Mouse (Mus musculus): ENCODE measurements around the gene Asic2. TPM values are rescaled to one million over a fixed set of nuclear protein-coding genes. Genes with fewer than 3 reads are reported as not detected.
A peak's percentile ranks its signal among the peaks of the same experiment; 100 is the strongest.

The Asic2 gene
- polyA plus RNA-seq, 1 experiment from 2014 or later: 8.7 TPM

DNA sequence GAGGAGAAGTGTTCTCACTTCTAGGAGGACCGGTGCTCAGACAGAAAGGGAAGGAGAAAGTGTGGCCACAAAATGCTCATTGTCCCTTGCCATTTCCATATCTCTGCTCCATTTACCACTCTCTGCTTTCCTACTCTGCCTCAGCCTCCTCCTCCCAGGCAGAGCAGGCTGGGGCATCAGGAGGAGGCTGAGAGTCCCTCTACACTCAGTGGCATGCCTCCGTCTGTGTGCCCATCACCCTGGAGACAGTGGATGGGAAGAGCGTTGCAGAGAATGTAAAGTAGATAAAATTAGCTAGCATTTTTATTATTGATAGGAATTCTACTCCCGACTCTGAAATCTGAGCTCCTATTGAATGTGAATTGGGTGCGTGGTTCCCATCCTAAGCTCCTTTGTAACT lies 984.7 kb downstream of the Asic2 start:
- ATAC-seq (ENCODE audit: low FRiP score, low TSS enrichment) (no peak), DNase-seq (peak; percentile 44)
- H3K9me3 ChIP-seq (ENCODE audit: control insufficient read depth, low read length): no peaks in the 10 kb centered on the region
- no peaks in the 10 kb centered on the region for H3K36me3 ChIP-seq (ENCODE audit: control insufficient read depth, insufficient read depth, low read length)
- 39% methylated on average over 5 of the region's 5 CpGs for WGBS
- H3K4me3 ChIP-seq (replicated peaks; ENCODE audit: low read depth, low read length): no peak overlapping the region
- no peaks in the 10 kb centered on the region for H3K27me3 ChIP-seq (ENCODE audit: control insufficient read depth, insufficient read depth, low read length)
- no peak overlapping the region for H3K4me2 ChIP-seq (ENCODE audit: low read length)
- H3K27ac ChIP-seq (replicated peaks; ENCODE audit: low read depth, low read length): no peak overlapping the region
- peaks cover 5% of the 10 kb centered on the region; the same call in 1 of the 2 replicates for H3K4me1 ChIP-seq (ENCODE audit: control insufficient read depth, insufficient read depth, low read length)
- H3K9ac ChIP-seq (replicated peaks; ENCODE audit: low read length): no peak overlapping the region

GRCm38 (mm10) chr11:80976239-80976855 lies 991.9 kb downstream of the Asic2 start:
- WGBS: 75% methylated on average over 9 of the region's 9 CpGs
- DNase-seq: no peak
- ATAC-seq (ENCODE audit: low FRiP score, low TSS enrichment): no peak

GRCm38 (mm10) chr11:80974616-80975015 lies 993.6 kb downstream of the Asic2 start:
- Histone ChIP-seq H3K4me1 (ENCODE audit: control insufficient read depth, insufficient read depth, low read length) (no peaks in the 10 kb centered on the region), H3K9ac (replicated peaks; ENCODE audit: low read length) (no peak overlapping the region), H3K27me3 (ENCODE audit: control insufficient read depth, insufficient read depth, low read length) (no peaks in the 10 kb centered on the region), H3K4me2 (ENCODE audit: low read length) (no peak overlapping the region), H3K36me3 (ENCODE audit: control insufficient read depth, insufficient read depth, low read length) (no peaks in the 10 kb centered on the region), H3K4me3 (replicated peaks; ENCODE audit: low read depth, low read length) (no peak overlapping the region), H3K9me3 (ENCODE audit: control insufficient read depth, low read length) (no peaks in the 10 kb centered on the region), H3K27ac (replicated peaks; ENCODE audit: low read depth, low read length) (no peak overlapping the region)
- 88% methylated on average over 5 of the region's 5 CpGs for WGBS
- no peak for DNase-seq
- no peak for ATAC-seq (ENCODE audit: low FRiP score, low TSS enrichment)

More at GRCm38 (mm10) chr11:80976239-80976855, 991.9 kb downstream of the Asic2 start:
- H3K4me2 ChIP-seq (ENCODE audit: low read length): no peak overlapping the region
- H3K4me1 ChIP-seq (ENCODE audit: control insufficient read depth, insufficient read depth, low read length): no peaks in the 10 kb centered on the region
- no peaks in the 10 kb centered on the region for H3K9me3 ChIP-seq (ENCODE audit: control insufficient read depth, low read length)
- H3K9ac ChIP-seq (replicated peaks; ENCODE audit: low read length): no peak overlapping the region
- no peaks in the 10 kb centered on the region for H3K36me3 ChIP-seq (ENCODE audit: control insufficient read depth, insufficient read depth, low read length)
- no peak overlapping the region for H3K27ac ChIP-seq (replicated peaks; ENCODE audit: low read depth, low read length)
- H3K27me3 ChIP-seq (ENCODE audit: control insufficient read depth, insufficient read depth, low read length): no peaks in the 10 kb centered on the region
- H3K4me3 ChIP-seq (replicated peaks; ENCODE audit: low read depth, low read length): no peak overlapping the region

DNA sequence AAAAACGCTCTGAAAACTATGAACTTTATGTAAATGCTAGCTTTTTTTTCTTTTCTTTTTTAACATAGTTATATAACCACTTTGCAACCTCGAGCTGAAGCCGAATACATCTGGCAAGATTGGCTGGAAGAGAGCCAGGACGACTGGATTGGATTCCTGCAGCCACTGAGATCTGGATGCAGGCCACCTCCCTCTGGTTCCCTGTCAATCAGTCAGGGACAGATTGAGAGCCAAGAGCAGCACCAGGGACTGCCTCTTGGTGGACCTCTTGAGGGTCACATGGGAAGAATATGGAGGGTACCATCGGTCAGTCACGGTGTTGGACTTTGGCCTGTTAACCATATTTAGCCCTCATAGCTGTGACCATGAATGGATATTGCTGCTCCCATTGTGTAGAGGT lies 994.3 kb downstream of the Asic2 start:
- DNase-seq: peak; percentile 33
- 79% methylated on average over 6 of the region's 6 CpGs for WGBS
- no peak for ATAC-seq (ENCODE audit: low FRiP score, low TSS enrichment)
- H3K4me1 ChIP-seq (ENCODE audit: control insufficient read depth, insufficient read depth, low read length): no peaks in the 10 kb centered on the region
- H3K27ac ChIP-seq (replicated peaks; ENCODE audit: low read depth, low read length): no peak overlapping the region
- no peak overlapping the region for H3K4me2 ChIP-seq (ENCODE audit: low read length)
- H3K9me3 ChIP-seq (ENCODE audit: control insufficient read depth, low read length): no peaks in the 10 kb centered on the region
- no peak overlapping the region for H3K9ac ChIP-seq (replicated peaks; ENCODE audit: low read length)
- no peaks in the 10 kb centered on the region for H3K27me3 ChIP-seq (ENCODE audit: control insufficient read depth, insufficient read depth, low read length)
- no peaks in the 10 kb centered on the region for H3K36me3 ChIP-seq (ENCODE audit: control insufficient read depth, insufficient read depth, low read length)
- H3K4me3 ChIP-seq (replicated peaks; ENCODE audit: low read depth, low read length): no peak overlapping the region

DNA sequence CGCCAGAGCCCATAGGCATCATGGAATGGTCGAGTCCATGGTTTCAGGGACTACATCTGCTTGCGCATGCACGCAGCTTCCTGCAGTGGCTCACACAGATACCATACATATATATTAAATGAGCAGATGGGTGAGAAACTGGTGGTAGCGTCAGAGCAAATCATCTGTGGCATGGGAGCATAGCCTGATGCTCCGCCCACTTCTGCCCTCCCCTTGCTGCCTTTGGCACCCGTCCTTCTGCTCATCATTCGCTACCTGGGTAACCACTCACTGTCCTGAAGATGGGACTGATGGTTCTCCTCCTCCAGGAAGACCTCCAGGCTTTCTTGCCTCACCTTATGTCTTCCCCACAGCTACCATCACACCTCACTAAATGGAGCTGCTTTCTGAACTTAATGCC lies 995.0 kb downstream of the Asic2 start:
- DNase-seq: no peak
- H3K4me3 ChIP-seq (replicated peaks; ENCODE audit: low read depth, low read length): no peak overlapping the region
- no peak for ATAC-seq (ENCODE audit: low FRiP score, low TSS enrichment)
- H3K27ac ChIP-seq (replicated peaks; ENCODE audit: low read depth, low read length): no peak overlapping the region
- H3K9me3 ChIP-seq (ENCODE audit: control insufficient read depth, low read length): no peaks in the 10 kb centered on the region
- H3K27me3 ChIP-seq (ENCODE audit: control insufficient read depth, insufficient read depth, low read length): no peaks in the 10 kb centered on the region
- no peaks in the 10 kb centered on the region for H3K36me3 ChIP-seq (ENCODE audit: control insufficient read depth, insufficient read depth, low read length)
- no peak overlapping the region for H3K4me2 ChIP-seq (ENCODE audit: low read length)
- no peaks in the 10 kb centered on the region for H3K4me1 ChIP-seq (ENCODE audit: control insufficient read depth, insufficient read depth, low read length)
- 95% methylated on average over 8 of the region's 8 CpGs for WGBS
- no peak overlapping the region for H3K9ac ChIP-seq (replicated peaks; ENCODE audit: low read length)

DNA sequence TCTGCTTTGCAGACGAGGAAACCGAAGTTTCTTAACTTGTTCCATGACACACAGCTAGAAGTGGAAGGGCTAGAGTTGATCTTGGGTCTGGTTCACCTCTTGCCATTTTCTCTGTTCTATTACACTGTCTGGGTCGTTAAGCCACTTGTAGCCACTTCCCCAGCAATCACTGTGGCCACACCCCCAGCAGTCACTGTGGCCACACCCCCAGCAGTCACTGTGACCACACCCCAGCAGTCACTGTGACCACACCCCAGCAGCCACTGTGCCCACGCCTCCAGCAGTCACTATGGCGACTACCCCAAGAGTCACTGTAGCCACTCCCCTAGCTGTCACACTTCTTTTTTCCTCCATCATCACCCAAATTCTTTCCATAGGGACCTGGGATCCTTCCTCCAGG lies 1000.7 kb downstream of the Asic2 start:
- Histone ChIP-seq H3K4me1 (ENCODE audit: control insufficient read depth, insufficient read depth, low read length) (no peaks in the 10 kb centered on the region), H3K4me3 (replicated peaks; ENCODE audit: low read depth, low read length) (no peak overlapping the region), H3K9me3 (ENCODE audit: control insufficient read depth, low read length) (no peaks in the 10 kb centered on the region), H3K27me3 (ENCODE audit: control insufficient read depth, insufficient read depth, low read length) (no peaks in the 10 kb centered on the region), H3K9ac (replicated peaks; ENCODE audit: low read length) (no peak overlapping the region), H3K36me3 (ENCODE audit: control insufficient read depth, insufficient read depth, low read length) (no peaks in the 10 kb centered on the region), H3K27ac (replicated peaks; ENCODE audit: low read depth, low read length) (no peak overlapping the region), H3K4me2 (ENCODE audit: low read length) (no peak overlapping the region)
- ATAC-seq (ENCODE audit: low FRiP score, low TSS enrichment): no peak
- no peak for DNase-seq
- 66% methylated on average over 5 of the region's 5 CpGs for WGBS

DNA sequence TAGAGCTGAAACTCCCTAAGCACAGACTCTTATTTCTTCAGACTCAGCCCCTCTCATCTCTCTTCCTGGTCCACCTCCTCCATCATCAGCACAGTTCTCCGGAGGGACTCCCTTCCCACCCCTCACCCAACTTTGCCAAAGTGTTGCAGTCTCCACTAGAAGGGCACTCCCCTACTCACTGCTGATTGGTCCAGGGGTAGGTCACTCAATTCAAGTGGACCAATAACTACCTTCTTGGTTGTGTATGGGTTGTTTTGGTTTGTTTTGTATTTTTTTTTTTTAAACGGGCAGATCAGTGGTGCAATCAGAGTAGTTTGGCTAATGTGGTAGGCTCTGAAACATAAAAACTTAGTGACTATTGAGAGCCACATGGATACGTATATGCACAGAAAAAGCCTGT lies 1002.2 kb downstream of the Asic2 start:
- Histone ChIP-seq H3K4me3 (replicated peaks; ENCODE audit: low read depth, low read length) (no peak overlapping the region), H3K36me3 (ENCODE audit: control insufficient read depth, insufficient read depth, low read length) (no peaks in the 10 kb centered on the region), H3K9me3 (ENCODE audit: control insufficient read depth, low read length) (no peaks in the 10 kb centered on the region), H3K27ac (replicated peaks; ENCODE audit: low read depth, low read length) (no peak overlapping the region), H3K4me2 (ENCODE audit: low read length) (no peak overlapping the region), H3K4me1 (ENCODE audit: control insufficient read depth, insufficient read depth, low read length) (peaks cover 8% of the 10 kb centered on the region; the same call in 1 of the 2 replicates), H3K9ac (replicated peaks; ENCODE audit: low read length) (no peak overlapping the region), H3K27me3 (ENCODE audit: control insufficient read depth, insufficient read depth, low read length) (no peaks in the 10 kb centered on the region)
- ATAC-seq (ENCODE audit: low FRiP score, low TSS enrichment) (no peak), DNase-seq (no peak)
- WGBS: 50% methylated on average over 3 of the region's 3 CpGs

GRCm38 (mm10) chr11:80961326-80961725 lies 1006.9 kb downstream of the Asic2 start:
- H3K27me3 ChIP-seq (ENCODE audit: control insufficient read depth, insufficient read depth, low read length): no peaks in the 10 kb centered on the region
- peak; percentile 79 for DNase-seq
- H3K36me3 ChIP-seq (ENCODE audit: control insufficient read depth, insufficient read depth, low read length): no peaks in the 10 kb centered on the region
- H3K4me3 ChIP-seq (replicated peaks; ENCODE audit: low read depth, low read length): no peak overlapping the region
- no peak overlapping the region for H3K27ac ChIP-seq (replicated peaks; ENCODE audit: low read depth, low read length)
- peaks cover 25% of the 10 kb centered on the region for H3K4me1 ChIP-seq (ENCODE audit: control insufficient read depth, insufficient read depth, low read length)
- no peaks in the 10 kb centered on the region for H3K9me3 ChIP-seq (ENCODE audit: control insufficient read depth, low read length)
- WGBS: 22% methylated on average over 1 of the region's 1 CpGs
- H3K9ac ChIP-seq (replicated peaks; ENCODE audit: low read length): no peak overlapping the region
- ATAC-seq (ENCODE audit: low FRiP score, low TSS enrichment): no peak
- no peak overlapping the region for H3K4me2 ChIP-seq (ENCODE audit: low read length)

DNA sequence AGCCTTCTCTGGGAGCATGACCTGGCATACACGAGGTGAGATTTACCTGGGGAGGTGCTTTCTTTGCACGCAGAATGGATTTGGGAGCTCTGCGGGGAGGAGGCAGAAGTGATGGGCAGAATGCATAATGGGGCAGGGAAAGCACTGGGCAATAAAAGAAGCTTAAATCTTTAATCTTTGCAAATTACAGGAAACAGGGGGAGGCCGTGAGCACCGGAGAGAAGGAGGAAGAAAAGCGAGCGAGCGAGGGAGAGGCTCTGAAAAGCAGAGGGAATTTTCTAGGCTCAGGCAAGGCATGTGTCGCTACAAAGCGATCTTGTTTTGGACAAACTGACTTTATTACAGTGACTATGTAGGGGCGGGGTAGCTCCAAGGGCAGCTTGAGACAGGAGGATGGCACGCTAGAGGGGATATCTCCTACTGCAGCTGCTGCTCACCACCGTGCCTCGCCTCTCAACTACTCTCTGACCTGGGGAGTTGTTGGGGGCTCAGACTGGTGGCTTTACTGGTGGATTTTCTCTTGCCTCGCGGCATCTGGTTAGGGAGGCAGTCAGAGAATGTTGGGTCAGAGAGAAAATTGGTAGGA lies 1010.1 kb downstream of the Asic2 start:
- H3K4me3 ChIP-seq (replicated peaks; ENCODE audit: low read depth, low read length): no peak overlapping the region
- ATAC-seq (ENCODE audit: low FRiP score, low TSS enrichment): no peak
- peak overlapping the region; percentile 36 for H3K4me2 ChIP-seq (ENCODE audit: low read length)
- H3K9ac ChIP-seq (replicated peaks; ENCODE audit: low read length): 0 out of 2 replicates have a peak overlapping the region, but pooled peaks have one; percentile 1
- peak overlapping the region; percentile 17; the same call in 1 of the 2 replicates for H3K27ac ChIP-seq (replicated peaks; ENCODE audit: low read depth, low read length)
- no peaks in the 10 kb centered on the region for H3K9me3 ChIP-seq (ENCODE audit: control insufficient read depth, low read length)
- DNase-seq: peak; percentile 52
- 10% methylated on average over 16 of the region's 16 CpGs for WGBS
- no peaks in the 10 kb centered on the region for H3K36me3 ChIP-seq (ENCODE audit: control insufficient read depth, insufficient read depth, low read length)
- peaks cover 25% of the 10 kb centered on the region for H3K4me1 ChIP-seq (ENCODE audit: control insufficient read depth, insufficient read depth, low read length)
- H3K27me3 ChIP-seq (ENCODE audit: control insufficient read depth, insufficient read depth, low read length): no peaks in the 10 kb centered on the region
